Mouse (Mus musculus): ENCODE results near the gene Ankrd11. TPM values are rescaled to one million over a fixed set of nuclear protein-coding genes. Genes with fewer than 3 reads are reported as not detected.
"Not testable (repeated sequence)": the region's sequence is repeated elsewhere in the genome, so short reads cannot be mapped to it uniquely, and the experiment has no call there.

Ankrd11 gene
- polyA plus RNA-seq, 1 experiment = 32.5 TPM

- no peak for TF ChIP-seq CTCF (IDR thresholded peaks at IDR 0.05; ENCODE audit: control insufficient read depth, insufficient read depth, insufficient read length)
- TF ChIP-seq MYOD1 (IDR thresholded peaks at IDR 0.05; ENCODE audit: control insufficient read depth, insufficient read length, low read depth) = no peak
- TF ChIP-seq CEBPB (IDR thresholded peaks at IDR 0.05; ENCODE audit: low read depth) = no peak
- no peak for TF ChIP-seq MYOG (IDR thresholded peaks at IDR 0.05; ENCODE audit: control insufficient read depth, extremely low read depth, insufficient read length)
- no peak for TF ChIP-seq USF1 (IDR thresholded peaks at IDR 0.05; ENCODE audit: low read depth)
- no peak for TF ChIP-seq FOSL1 (IDR thresholded peaks at IDR 0.05; ENCODE audit: insufficient read depth, low read length, poor library complexity, severe bottlenecking)
- TF ChIP-seq MAX (IDR thresholded peaks at IDR 0.05) = no peak
- no peak within 1 kb of the TSS for H3ac ChIP-seq (ENCODE audit: control insufficient read depth, insufficient read length, low read depth)
- H3K4me3 ChIP-seq (ENCODE audit: insufficient read depth, poor library complexity, severe bottlenecking) = no peak within 1 kb of the TSS
- no peaks in the 10 kb centered on the region for H3K36me3 ChIP-seq (ENCODE audit: control insufficient read depth, insufficient read depth)
- H3K79me3 ChIP-seq (ENCODE audit: low read depth) = peaks cover 19% of the 10 kb centered on the region
- peaks cover 33% of the 10 kb centered on the region for H3K79me2 ChIP-seq (ENCODE audit: control insufficient read depth, insufficient read depth)
- H3K27me3 ChIP-seq (ENCODE audit: control insufficient read depth, insufficient read depth, insufficient read length) = no peaks in the 10 kb centered on the region
These were observed 20.6 kb upstream of the Ankrd11 start, which contains the start of gene Spg7 for GRCm38 (mm10) chr8:123062721-123063120. Gene Spg7, plus strand, starts transcription at chr8:123062942.

GRCm38 (mm10) chr8:123051458-123051857 lies 9.4 kb upstream of the Ankrd11 start:
- no peaks in the 10 kb centered on the region for H3K27me3 ChIP-seq (ENCODE audit: control insufficient read depth, insufficient read depth, insufficient read length)
- no peaks in the 10 kb centered on the region for H3K79me2 ChIP-seq (ENCODE audit: control insufficient read depth, insufficient read depth)
- no peak overlapping the region for H3ac ChIP-seq (ENCODE audit: control insufficient read depth, insufficient read length, low read depth)
- no peaks in the 10 kb centered on the region for H3K79me3 ChIP-seq (ENCODE audit: low read depth)
- TF ChIP-seq MYOD1 (IDR thresholded peaks at IDR 0.05; ENCODE audit: control insufficient read depth, insufficient read length, low read depth) (no peak), MYOG (IDR thresholded peaks at IDR 0.05; ENCODE audit: control insufficient read depth, extremely low read depth, insufficient read length) (no peak), FOSL1 (IDR thresholded peaks at IDR 0.05; ENCODE audit: insufficient read depth, low read length, poor library complexity, severe bottlenecking) (no peak), CEBPB (IDR thresholded peaks at IDR 0.05; ENCODE audit: low read depth) (no peak), MAX (IDR thresholded peaks at IDR 0.05) (no peak), USF1 (IDR thresholded peaks at IDR 0.05; ENCODE audit: low read depth) (no peak), CTCF (IDR thresholded peaks at IDR 0.05; ENCODE audit: control insufficient read depth, insufficient read depth, insufficient read length) (no peak)
- no peak overlapping the region for H3K4me3 ChIP-seq (ENCODE audit: insufficient read depth, poor library complexity, severe bottlenecking)
- H3K36me3 ChIP-seq (ENCODE audit: control insufficient read depth, insufficient read depth) = no peaks in the 10 kb centered on the region

DNA sequence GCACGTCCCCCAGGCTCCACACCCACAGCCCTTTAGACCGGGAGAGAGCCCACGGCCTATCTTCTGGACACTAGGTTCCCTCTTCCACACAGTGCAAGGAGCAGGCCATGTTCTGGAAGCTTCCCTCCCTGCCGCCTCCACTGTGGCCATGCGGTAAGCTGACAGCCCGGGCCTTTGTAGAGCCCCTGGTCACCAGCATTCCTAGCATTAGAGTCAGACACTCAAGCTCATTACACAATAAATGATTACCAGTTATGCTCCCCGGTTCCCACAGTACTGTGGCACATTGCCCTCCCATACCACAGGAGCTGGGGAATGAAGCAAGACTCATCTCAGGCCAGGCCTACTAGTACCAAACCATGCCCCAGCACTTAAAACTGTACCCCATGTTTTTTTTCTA lies 6.3 kb upstream of the Ankrd11 start:
- H3K79me3 ChIP-seq (ENCODE audit: low read depth) = peaks cover 11% of the 10 kb centered on the region
- no peaks in the 10 kb centered on the region for H3K27me3 ChIP-seq (ENCODE audit: control insufficient read depth, insufficient read depth, insufficient read length)
- no peak overlapping the region for H3ac ChIP-seq (ENCODE audit: control insufficient read depth, insufficient read length, low read depth)
- no peak overlapping the region for H3K4me3 ChIP-seq (ENCODE audit: insufficient read depth, poor library complexity, severe bottlenecking)
- no peaks in the 10 kb centered on the region for H3K36me3 ChIP-seq (ENCODE audit: control insufficient read depth, insufficient read depth)
- TF ChIP-seq USF1 (IDR thresholded peaks at IDR 0.05; ENCODE audit: low read depth) (no peak), CEBPB (IDR thresholded peaks at IDR 0.05; ENCODE audit: low read depth) (peak; percentile 70)
- peaks cover 11% of the 10 kb centered on the region for H3K79me2 ChIP-seq (ENCODE audit: control insufficient read depth, insufficient read depth)

GRCm38 (mm10) chr8:123047827-123048226 lies 5.8 kb upstream of the Ankrd11 start:
- H3K4me3 ChIP-seq (ENCODE audit: insufficient read depth, poor library complexity, severe bottlenecking) = no peak overlapping the region
- H3ac ChIP-seq (ENCODE audit: control insufficient read depth, insufficient read length, low read depth) = no peak overlapping the region
- no peak for TF ChIP-seq CTCF (IDR thresholded peaks at IDR 0.05; ENCODE audit: control insufficient read depth, insufficient read depth, insufficient read length)
- no peak for TF ChIP-seq MAX (IDR thresholded peaks at IDR 0.05)
- no peak for TF ChIP-seq CEBPB (IDR thresholded peaks at IDR 0.05; ENCODE audit: low read depth)
- TF ChIP-seq FOSL1 (IDR thresholded peaks at IDR 0.05; ENCODE audit: insufficient read depth, low read length, poor library complexity, severe bottlenecking) = no peak
- no peak for TF ChIP-seq USF1 (IDR thresholded peaks at IDR 0.05; ENCODE audit: low read depth)
- TF ChIP-seq MYOG (IDR thresholded peaks at IDR 0.05; ENCODE audit: control insufficient read depth, extremely low read depth, insufficient read length) = no peak
- no peak for TF ChIP-seq MYOD1 (IDR thresholded peaks at IDR 0.05; ENCODE audit: control insufficient read depth, insufficient read length, low read depth)

GRCm38 (mm10) chr8:123046706-123047105 lies 4.6 kb upstream of the Ankrd11 start:
- Histone ChIP-seq H3K79me3 (ENCODE audit: low read depth) (peaks cover 13% of the 10 kb centered on the region), H3K36me3 (ENCODE audit: control insufficient read depth, insufficient read depth) (no peaks in the 10 kb centered on the region), H3K27me3 (ENCODE audit: control insufficient read depth, insufficient read depth, insufficient read length) (no peaks in the 10 kb centered on the region), H3ac (ENCODE audit: control insufficient read depth, insufficient read length, low read depth) (no peak overlapping the region), H3K4me3 (ENCODE audit: insufficient read depth, poor library complexity, severe bottlenecking) (no peak overlapping the region), H3K79me2 (ENCODE audit: control insufficient read depth, insufficient read depth) (peaks cover 23% of the 10 kb centered on the region)
- TF ChIP-seq MYOD1 (IDR thresholded peaks at IDR 0.05; ENCODE audit: control insufficient read depth, insufficient read length, low read depth) (no peak), USF1 (IDR thresholded peaks at IDR 0.05; ENCODE audit: low read depth) (no peak), MAX (IDR thresholded peaks at IDR 0.05) (no peak), CEBPB (IDR thresholded peaks at IDR 0.05; ENCODE audit: low read depth) (no peak), MYOG (IDR thresholded peaks at IDR 0.05; ENCODE audit: control insufficient read depth, extremely low read depth, insufficient read length) (no peak), FOSL1 (IDR thresholded peaks at IDR 0.05; ENCODE audit: insufficient read depth, low read length, poor library complexity, severe bottlenecking) (no peak), CTCF (IDR thresholded peaks at IDR 0.05; ENCODE audit: control insufficient read depth, insufficient read depth, insufficient read length) (no peak)

More at GRCm38 (mm10) chr8:123047827-123048226, 5.8 kb upstream of the Ankrd11 start:
- Histone ChIP-seq H3K36me3 (ENCODE audit: control insufficient read depth, insufficient read depth) (no peaks in the 10 kb centered on the region), H3K79me2 (ENCODE audit: control insufficient read depth, insufficient read depth) (peaks cover 16% of the 10 kb centered on the region), H3K79me3 (ENCODE audit: low read depth) (peaks cover 13% of the 10 kb centered on the region), H3K27me3 (ENCODE audit: control insufficient read depth, insufficient read depth, insufficient read length) (no peaks in the 10 kb centered on the region)

- H3K4me3 ChIP-seq (ENCODE audit: insufficient read depth, poor library complexity, severe bottlenecking); H3ac ChIP-seq (ENCODE audit: control insufficient read depth, insufficient read length, low read depth); H3K36me3 ChIP-seq (ENCODE audit: control insufficient read depth, insufficient read depth); H3K27me3 ChIP-seq (ENCODE audit: control insufficient read depth, insufficient read depth, insufficient read length): not testable (repeated sequence)
- Histone ChIP-seq H3K79me3 (ENCODE audit: low read depth) (peaks cover 28% of the 10 kb centered on the region), H3K79me2 (ENCODE audit: control insufficient read depth, insufficient read depth) (peaks cover 42% of the 10 kb centered on the region)
These were observed 2.8 kb upstream of the Ankrd11 start for GRCm38 (mm10) chr8:123044743-123045425.

Data from C2C12 (cell line).